Mouse (Mus musculus) liver, embryonic 16.5 days (tissue): ENCODE measurements around the gene Pnldc1. TPM values are rescaled to one million over a fixed set of nuclear protein-coding genes. Genes with fewer than 3 reads are reported as not detected.
A peak's percentile ranks its signal among the peaks of the same experiment; 100 is the strongest.
"Not testable (repeated sequence)": the region's sequence is repeated elsewhere in the genome, so short reads cannot be mapped to it uniquely, and the experiment has no call there.

ENCODE experiments used
- ATAC-seq: fragments of 200-750 bp; cut with Nextera tagmentation; 2 replicates; pipeline ENCODE4 v1.8.0; 2017; ENCODE audit warnings: low read depth, mild to moderate bottlenecking, moderate number of reproducible peaks, moderate library complexity
- H3K27ac ChIP-seq: fragments of 300-500 bp; sonication (generic); 2 replicates; pipeline ENCODE4 v1.5.1; 2014; ENCODE audit warnings: mild to moderate bottlenecking, low read length
- H3K27me3 ChIP-seq: fragments of 300-500 bp; sonication (generic); 2 replicates; pipeline ENCODE4 v1.6.1; 2014; ENCODE audit warnings: low read depth, low read length, mixed read lengths; ENCODE audit not compliant: control insufficient read depth, insufficient read depth
- H3K36me3 ChIP-seq: fragments of 300-500 bp; sonication (generic); 2 replicates; pipeline ENCODE4 v1.6.1; 2014; ENCODE audit warnings: mild to moderate bottlenecking; ENCODE audit not compliant: control insufficient read depth, insufficient read depth
- H3K4me1 ChIP-seq: fragments of 300-500 bp; sonication (generic); 2 replicates; pipeline ENCODE4 v1.6.1; 2014; ENCODE audit warnings: low read depth, low read length, mixed read lengths; ENCODE audit not compliant: control insufficient read depth
- H3K4me2 ChIP-seq: fragments of 300-500 bp; sonication (generic); 2 replicates; pipeline ENCODE4 v1.6.1; 2014; ENCODE audit warnings: low read depth, low read length, mixed read lengths
- H3K4me3 ChIP-seq: fragments of 300-500 bp; sonication (generic); 2 replicates; pipeline ENCODE4 v1.5.1; 2014; ENCODE audit warnings: low read depth, mild to moderate bottlenecking, low read length
- H3K9ac ChIP-seq: fragments of 300-500 bp; sonication (generic); 2 replicates; pipeline ENCODE4 v1.6.1; 2014; ENCODE audit warnings: low read depth, low read length
- H3K9me3 ChIP-seq: fragments of 300-500 bp; sonication (generic); replicated peaks from 2 replicates; pipeline ENCODE4 v1.6.1; 2016; ENCODE audit warnings: low read length; ENCODE audit not compliant: control insufficient read depth
- WGBS: fragments of 180-500 bp; shearing (Covaris S2); extraction: QIAGEN DNeasy Blood & Tissue Kit; methylation state at CpG from one replicate; pipeline ENCODE4 v1.1.7; 2014; ENCODE audit not compliant: insufficient replicate concordance; 5-methylcytosine and 5-hydroxymethylcytosine counted together
- polyA plus RNA-seq: library from polyadenylated mRNA; unstranded; fragments of >200 nt; fragmentation: Nextera tagmentation; extraction: Ambion mirVana; gene quantifications from 2 replicates; pipeline ENCODE4 v1.2.1, GENCODE M21; 2015

Pnldc1 gene
- polyA plus RNA-seq, 1 experiment from 2014 or later = 0.21 TPM

DNA sequence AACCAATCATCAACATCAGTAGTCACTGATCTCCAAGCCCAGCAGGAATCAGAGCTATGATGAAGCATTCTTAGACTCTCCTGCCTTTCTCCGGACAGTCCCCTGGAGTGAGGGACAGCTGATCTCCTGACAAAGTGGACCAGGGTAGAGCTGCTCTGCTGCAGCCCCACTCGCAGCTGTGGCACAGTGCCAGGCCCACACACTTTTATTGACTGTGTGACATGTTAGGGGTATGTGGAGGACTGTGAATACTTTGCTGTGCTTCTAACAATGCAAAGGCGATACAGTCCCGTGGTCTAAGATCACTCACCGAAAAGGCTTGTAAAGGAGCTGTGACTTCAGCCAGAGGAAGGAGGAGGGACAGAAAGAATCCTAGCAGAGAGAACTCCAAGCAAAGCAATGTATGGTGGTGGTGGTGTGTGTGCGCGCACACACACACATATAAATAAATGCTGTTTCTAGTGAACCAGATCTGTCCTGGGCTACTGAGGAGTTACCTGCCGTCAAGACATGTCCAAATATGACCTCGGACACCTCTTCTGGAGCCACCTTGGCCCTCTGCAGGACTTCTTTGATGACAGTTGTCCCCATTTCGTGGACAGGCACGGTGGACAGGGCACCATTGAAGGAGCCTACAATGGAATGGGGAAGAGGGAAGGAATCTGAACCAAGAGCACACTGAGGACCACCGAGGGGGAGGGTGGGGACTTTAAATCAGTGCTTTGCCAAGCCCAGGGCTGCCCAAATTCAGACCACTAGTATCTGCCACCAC is 29.5 kb upstream of the Pnldc1 start:
- not testable (repeated sequence) for H3K9me3 ChIP-seq, H3K27me3 ChIP-seq, H3K27ac ChIP-seq, H3K36me3 ChIP-seq, H3K4me1 ChIP-seq
- 0 out of 2 replicates have a peak, but pooled peaks have one; percentile 7 for ATAC-seq
- H3K4me3 ChIP-seq = peak overlapping the region; percentile 48
- peak overlapping the region; percentile 62 for H3K4me2 ChIP-seq
- 39% methylated on average over 2 of the region's 12 CpGs for WGBS
- H3K9ac ChIP-seq = peak overlapping the region; percentile 31; the same call in 1 of the 2 replicates

DNA sequence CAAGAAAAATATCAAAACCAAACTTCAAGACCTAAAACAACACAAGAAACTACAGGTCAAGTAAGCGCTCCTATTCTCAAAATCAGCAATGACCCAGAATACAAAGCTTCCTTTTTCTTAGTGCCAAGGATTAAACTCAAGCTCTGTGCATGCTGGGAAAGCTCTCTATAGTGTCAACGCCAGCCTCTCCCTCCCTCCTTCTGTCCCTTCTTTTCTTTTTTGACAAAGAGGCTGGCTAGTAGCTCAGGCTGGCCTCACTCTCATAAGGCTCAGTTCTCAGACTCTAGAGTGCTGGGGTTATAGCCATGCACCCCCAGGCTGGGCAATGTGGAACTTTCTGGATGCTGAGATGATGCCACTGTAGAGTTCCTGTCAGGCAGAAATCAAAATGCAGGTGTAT is 28.0 kb upstream of the Pnldc1 start:
- Histone ChIP-seq H3K27me3 (no peaks in the 10 kb centered on the region), H3K36me3 (no peaks in the 10 kb centered on the region), H3K4me1 (peaks cover 8% of the 10 kb centered on the region), H3K4me2 (no peak overlapping the region), H3K9me3 (no peaks in the 10 kb centered on the region), H3K9ac (no peak overlapping the region), H3K4me3 (no peak overlapping the region), H3K27ac (no peak overlapping the region)
- ATAC-seq = no peak
- 52% methylated on average over 2 of the region's 2 CpGs for WGBS

DNA sequence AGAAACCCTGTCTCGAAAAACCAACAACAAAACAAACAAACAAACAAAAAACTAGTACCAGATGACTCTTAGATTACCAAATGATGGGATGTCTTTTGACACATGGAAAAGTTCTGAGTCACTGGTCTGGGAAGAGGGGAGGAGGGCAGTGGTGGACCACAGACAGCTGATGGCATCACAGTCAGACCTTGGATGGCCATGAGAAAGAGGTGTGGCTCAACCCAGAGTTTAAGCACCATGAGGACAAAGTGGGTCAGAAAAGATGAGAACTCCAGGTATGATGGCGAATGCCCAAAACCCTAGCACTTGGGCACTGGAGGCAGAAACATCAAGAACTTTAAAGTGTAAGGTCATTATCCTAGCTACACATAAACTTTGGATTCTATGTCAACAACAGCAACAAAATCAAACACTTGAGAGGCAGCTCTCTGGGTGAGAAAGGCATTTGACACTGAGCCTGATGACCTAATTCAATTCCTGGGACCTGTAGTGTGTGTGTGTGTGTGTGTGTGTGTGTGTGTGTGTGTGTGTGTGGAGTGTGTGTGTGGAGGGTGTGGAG is 27.5 kb upstream of the Pnldc1 start:
- no peaks in the 10 kb centered on the region for H3K27me3 ChIP-seq
- no peaks in the 10 kb centered on the region for H3K36me3 ChIP-seq
- H3K9ac ChIP-seq = no peak overlapping the region
- H3K9me3 ChIP-seq = no peaks in the 10 kb centered on the region
- 0 out of 2 replicates have a peak, but pooled peaks have one; percentile 19 for ATAC-seq
- H3K4me3 ChIP-seq = no peak overlapping the region
- 0 out of 2 replicates have a peak overlapping the region, but pooled peaks have one; percentile 27 for H3K27ac ChIP-seq
- peaks cover 8% of the 10 kb centered on the region for H3K4me1 ChIP-seq
- WGBS = 52% methylated on average over 2 of the region's 2 CpGs
- H3K4me2 ChIP-seq = no peak overlapping the region

DNA sequence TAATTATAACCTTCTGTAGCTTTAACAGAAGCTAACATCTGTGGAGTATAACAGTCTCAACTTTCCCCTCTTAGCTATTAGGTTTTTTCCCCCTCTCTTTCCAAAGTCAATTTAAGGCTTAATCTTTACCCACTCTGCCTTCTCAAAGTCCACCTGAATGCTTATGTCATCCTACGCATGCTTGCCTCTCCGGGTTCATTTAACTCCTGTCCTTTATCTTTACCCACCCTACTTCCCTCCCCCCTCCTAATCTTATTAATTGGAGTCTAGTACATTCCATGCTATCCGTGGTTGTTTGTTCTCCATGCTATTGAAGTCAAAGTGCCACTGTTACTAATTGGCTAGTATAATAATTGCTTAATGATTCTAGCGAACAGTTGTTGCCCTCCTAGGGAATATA is 25.7 kb upstream of the Pnldc1 start:
- Histone ChIP-seq H3K4me2 (0 out of 2 replicates have a peak overlapping the region, but pooled peaks have one; percentile 9), H3K27me3 (no peaks in the 10 kb centered on the region), H3K9me3 (no peaks in the 10 kb centered on the region), H3K4me3 (no peak overlapping the region), H3K36me3 (no peaks in the 10 kb centered on the region), H3K27ac (peak overlapping the region; percentile 46; the same call in 1 of the 2 replicates), H3K9ac (no peak overlapping the region), H3K4me1 (peaks cover 6% of the 10 kb centered on the region)
- ATAC-seq = peak; percentile 51
- 43% methylated on average over 4 of the region's 4 CpGs for WGBS

DNA sequence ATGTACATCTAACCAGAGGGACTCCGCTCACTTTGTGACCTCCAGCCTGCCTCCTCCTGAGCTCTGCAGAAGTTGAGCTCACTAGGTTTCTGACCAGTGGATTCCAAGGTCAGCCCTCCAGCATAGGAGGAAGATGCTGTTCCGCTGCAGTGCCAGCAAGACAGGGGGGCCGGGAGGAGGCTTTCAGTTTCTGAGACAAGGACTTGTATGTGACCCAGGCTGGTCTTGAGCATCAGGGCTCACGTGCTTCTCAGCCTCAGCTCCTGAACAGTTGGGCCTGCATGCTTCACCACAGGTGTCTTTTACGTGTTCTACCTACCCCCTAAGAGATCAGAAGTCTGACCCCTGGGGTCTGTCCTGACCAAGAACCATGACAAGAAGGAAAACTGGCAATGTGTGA is 21.5 kb upstream of the Pnldc1 start:
- H3K27me3 ChIP-seq, H3K27ac ChIP-seq: not testable (repeated sequence)
- 68% methylated on average over 5 of the region's 5 CpGs for WGBS

DNA sequence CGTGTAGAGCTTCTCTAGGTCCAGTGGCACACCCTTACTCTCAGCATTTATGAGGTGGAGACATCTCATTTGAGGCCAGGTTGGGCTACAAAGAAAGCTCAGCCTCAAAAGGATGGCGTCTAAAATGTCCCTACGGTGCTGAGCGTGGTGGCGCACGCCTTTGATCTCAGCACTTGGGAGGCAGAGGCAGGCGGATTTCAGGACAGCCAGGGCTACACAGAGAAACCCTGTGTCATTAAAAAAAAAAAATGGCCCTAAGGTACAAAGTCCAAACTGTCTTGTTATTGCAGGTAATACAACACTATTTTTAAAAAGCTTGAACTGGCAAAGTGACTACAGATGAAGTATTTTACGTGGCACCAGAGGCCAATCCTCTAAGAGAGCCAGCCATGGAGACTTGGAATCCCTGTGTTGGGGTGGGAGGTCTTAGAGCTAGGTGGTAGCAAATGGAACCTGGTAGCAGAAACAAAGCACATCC is 15.7 kb upstream of the Pnldc1 start:
- no peak overlapping the region for H3K4me3 ChIP-seq
- no peak for ATAC-seq
- WGBS = 82% methylated on average over 8 of the region's 8 CpGs

More for the DNA sequence above, 21.5 kb upstream of the Pnldc1 start:
- H3K36me3 ChIP-seq, H3K4me3 ChIP-seq, H3K4me1 ChIP-seq, H3K9me3 ChIP-seq, H3K4me2 ChIP-seq, ATAC-seq, H3K9ac ChIP-seq: not testable (repeated sequence)

DNA sequence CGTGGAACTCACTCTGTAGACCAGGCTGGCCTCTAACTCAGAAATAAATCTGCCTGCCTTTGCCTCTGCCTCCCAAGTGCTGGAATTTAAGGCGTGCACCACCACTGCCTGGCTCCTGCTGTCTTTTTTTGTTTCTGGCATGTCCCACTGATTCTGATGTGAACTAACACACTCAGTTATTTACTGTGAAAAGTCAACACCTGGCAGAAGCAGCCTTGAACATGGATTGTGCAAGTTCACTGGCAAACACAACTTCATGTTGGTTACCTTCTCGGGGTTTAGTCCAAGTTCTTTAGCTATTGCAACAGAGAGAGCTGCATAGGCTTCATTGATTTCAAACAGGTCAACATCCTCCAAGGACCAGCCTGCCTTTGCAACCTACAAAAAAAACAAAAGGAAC is 15.0 kb upstream of the Pnldc1 start:
- Histone ChIP-seq H3K36me3 (peaks cover 52% of the 10 kb centered on the region), H3K4me2 (no peak overlapping the region), H3K9me3 (no peaks in the 10 kb centered on the region), H3K4me1 (no peaks in the 10 kb centered on the region; the same call in 1 of the 2 replicates), H3K9ac (no peak overlapping the region), H3K27ac (peak overlapping the region; percentile 41; the same call in 1 of the 2 replicates), H3K4me3 (no peak overlapping the region), H3K27me3 (no peaks in the 10 kb centered on the region)
- 66% methylated on average over 3 of the region's 3 CpGs for WGBS
- peak; percentile 85 for ATAC-seq

More for the DNA sequence above, 15.7 kb upstream of the Pnldc1 start:
- H3K27me3 ChIP-seq = no peaks in the 10 kb centered on the region
- H3K4me1 ChIP-seq = no peaks in the 10 kb centered on the region; the same call in none of the 2 replicates
- H3K27ac ChIP-seq = peak overlapping the region; percentile 53
- no peak overlapping the region for H3K9ac ChIP-seq
- H3K4me2 ChIP-seq = no peak overlapping the region
- H3K36me3 ChIP-seq = peaks cover 45% of the 10 kb centered on the region
- no peaks in the 10 kb centered on the region for H3K9me3 ChIP-seq

DNA sequence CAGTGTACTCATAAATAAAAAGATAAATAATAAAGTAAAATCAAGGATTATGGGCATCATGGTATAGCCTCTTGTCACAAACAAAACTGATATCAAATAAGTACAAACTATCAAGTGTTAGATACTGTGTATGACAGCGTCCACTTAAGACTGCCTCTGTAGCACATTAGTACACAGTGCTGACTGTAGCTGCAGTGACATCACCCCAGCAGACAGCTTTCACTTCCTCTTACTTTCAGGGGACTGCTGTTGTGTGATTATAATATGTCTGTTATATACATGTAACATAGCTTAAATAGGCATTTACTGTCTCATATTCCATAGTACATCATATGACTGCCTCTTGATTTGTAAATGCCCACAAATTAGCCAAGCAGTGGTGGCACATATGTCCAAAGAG is 11.0 kb upstream of the Pnldc1 start:
- Histone ChIP-seq H3K27ac (no peak overlapping the region), H3K4me1 (peaks cover 5% of the 10 kb centered on the region), H3K4me3 (no peak overlapping the region), H3K36me3 (peaks cover 62% of the 10 kb centered on the region), H3K4me2 (no peak overlapping the region), H3K9ac (no peak overlapping the region), H3K27me3 (no peaks in the 10 kb centered on the region), H3K9me3 (no peaks in the 10 kb centered on the region)
- 81% methylated on average over 1 of the region's 1 CpGs for WGBS
- ATAC-seq = no peak
